Mouse (Mus musculus): ENCODE data around the gene Acot11. TPM values are rescaled to one million over a fixed set of nuclear protein-coding genes. Genes with fewer than 3 reads are reported as not detected.
"Not testable (repeated sequence)": the region's sequence is repeated elsewhere in the genome, so short reads cannot be mapped to it uniquely, and the experiment has no call there.

Gene Acot11
- polyA plus RNA-seq, 1 experiment = 6.4 TPM

GRCm38 (mm10) chr4:106803781-106804180 is 1.0 kb downstream of the Acot11 start:
- peak; percentile 33 for DNase-seq
- 0 out of 2 replicates have a peak, but pooled peaks cover 3% of the 10 kb centered on the region for H3K27me3 ChIP-seq (ENCODE audit: control insufficient read depth, insufficient read depth, low read length)
- WGBS = 63% methylated on average over 4 of the region's 4 CpGs
- H3K27ac ChIP-seq (ENCODE audit: control insufficient read depth, insufficient read depth, low read length) = no peak overlapping the region
- no peak overlapping the region for H3K4me3 ChIP-seq (ENCODE audit: control insufficient read depth, insufficient read depth, low read length)
- H3K4me1 ChIP-seq (replicated peaks; ENCODE audit: control insufficient read depth, insufficient read depth, low read length) = peaks cover 13% of the 10 kb centered on the region; the same call in 1 of the 2 replicates
- no peaks in the 10 kb centered on the region for H3K36me3 ChIP-seq (ENCODE audit: control insufficient read depth, insufficient read depth, low read length)
- TF ChIP-seq CTCF (IDR thresholded peaks at IDR 0.05; ENCODE audit: borderline replicate concordance, control insufficient read depth, extremely low read depth, insufficient read depth, low read length, poor library complexity) (peak; percentile 21; the same call in 1 of the 2 replicates), POLR2A (IDR thresholded peaks at IDR 0.05; ENCODE audit: control insufficient read depth, extremely low read depth, insufficient read depth, low read length, poor library complexity) (no peak)

GRCm38 (mm10) chr4:106799772-106800336 is 4.9 kb downstream of the Acot11 start:
- WGBS = 47% methylated on average over 15 of the region's 15 CpGs
- no peaks in the 10 kb centered on the region for H3K27me3 ChIP-seq (ENCODE audit: control insufficient read depth, insufficient read depth, low read length)
- no peak for TF ChIP-seq POLR2A (IDR thresholded peaks at IDR 0.05; ENCODE audit: control insufficient read depth, extremely low read depth, insufficient read depth, low read length, poor library complexity)
- peak; percentile 68; the same call in 1 of the 2 replicates for TF ChIP-seq CTCF (IDR thresholded peaks at IDR 0.05; ENCODE audit: borderline replicate concordance, control insufficient read depth, extremely low read depth, insufficient read depth, low read length, poor library complexity)
- peak; percentile 61 for DNase-seq
- H3K4me1 ChIP-seq (replicated peaks; ENCODE audit: control insufficient read depth, insufficient read depth, low read length) = peaks cover 14% of the 10 kb centered on the region
- no peak overlapping the region for H3K27ac ChIP-seq (ENCODE audit: control insufficient read depth, insufficient read depth, low read length)
- H3K36me3 ChIP-seq (ENCODE audit: control insufficient read depth, insufficient read depth, low read length) = no peaks in the 10 kb centered on the region
- H3K4me3 ChIP-seq (ENCODE audit: control insufficient read depth, insufficient read depth, low read length) = no peak overlapping the region

GRCm38 (mm10) chr4:106798908-106799546 is 5.8 kb downstream of the Acot11 start:
- TF ChIP-seq CTCF (IDR thresholded peaks at IDR 0.05; ENCODE audit: borderline replicate concordance, control insufficient read depth, extremely low read depth, insufficient read depth, low read length, poor library complexity) = no peak
- no peak for TF ChIP-seq POLR2A (IDR thresholded peaks at IDR 0.05; ENCODE audit: control insufficient read depth, extremely low read depth, insufficient read depth, low read length, poor library complexity)
- H3K27me3 ChIP-seq (ENCODE audit: control insufficient read depth, insufficient read depth, low read length) = no peaks in the 10 kb centered on the region
- DNase-seq = no peak
- H3K4me1 ChIP-seq (replicated peaks; ENCODE audit: control insufficient read depth, insufficient read depth, low read length) = peaks cover 15% of the 10 kb centered on the region
- H3K4me3 ChIP-seq (ENCODE audit: control insufficient read depth, insufficient read depth, low read length) = no peak overlapping the region
- 79% methylated on average over 10 of the region's 10 CpGs for WGBS
- no peak overlapping the region for H3K27ac ChIP-seq (ENCODE audit: control insufficient read depth, insufficient read depth, low read length)
- H3K36me3 ChIP-seq (ENCODE audit: control insufficient read depth, insufficient read depth, low read length) = no peaks in the 10 kb centered on the region

- peaks cover 19% of the 10 kb centered on the region for H3K4me1 ChIP-seq (replicated peaks; ENCODE audit: control insufficient read depth, insufficient read depth, low read length)
- H3K36me3 ChIP-seq (ENCODE audit: control insufficient read depth, insufficient read depth, low read length) = no peaks in the 10 kb centered on the region
- H3K27ac ChIP-seq (ENCODE audit: control insufficient read depth, insufficient read depth, low read length) = no peak overlapping the region
- WGBS = 50% methylated on average over 2 of the region's 2 CpGs
- DNase-seq = no peak
- no peak for TF ChIP-seq CTCF (IDR thresholded peaks at IDR 0.05; ENCODE audit: borderline replicate concordance, control insufficient read depth, extremely low read depth, insufficient read depth, low read length, poor library complexity)
- no peak for TF ChIP-seq POLR2A (IDR thresholded peaks at IDR 0.05; ENCODE audit: control insufficient read depth, extremely low read depth, insufficient read depth, low read length, poor library complexity)
- H3K27me3 ChIP-seq (ENCODE audit: control insufficient read depth, insufficient read depth, low read length) = no peaks in the 10 kb centered on the region
- H3K4me3 ChIP-seq (ENCODE audit: control insufficient read depth, insufficient read depth, low read length) = no peak overlapping the region
These were observed 9.5 kb downstream of the Acot11 start for GRCm38 (mm10) chr4:106795289-106795688.

GRCm38 (mm10) chr4:106794247-106794646 is 10.6 kb downstream of the Acot11 start:
- Histone ChIP-seq H3K27ac (ENCODE audit: control insufficient read depth, insufficient read depth, low read length) (peak overlapping the region; percentile 27; the same call in 1 of the 2 replicates), H3K27me3 (ENCODE audit: control insufficient read depth, insufficient read depth, low read length) (no peaks in the 10 kb centered on the region), H3K36me3 (ENCODE audit: control insufficient read depth, insufficient read depth, low read length) (no peaks in the 10 kb centered on the region), H3K4me3 (ENCODE audit: control insufficient read depth, insufficient read depth, low read length) (no peak overlapping the region), H3K4me1 (replicated peaks; ENCODE audit: control insufficient read depth, insufficient read depth, low read length) (peaks cover 16% of the 10 kb centered on the region)
- peak; percentile 28 for DNase-seq
- 7% methylated on average over 7 of the region's 7 CpGs for WGBS
- no peak for TF ChIP-seq POLR2A (IDR thresholded peaks at IDR 0.05; ENCODE audit: control insufficient read depth, extremely low read depth, insufficient read depth, low read length, poor library complexity)
- TF ChIP-seq CTCF (IDR thresholded peaks at IDR 0.05; ENCODE audit: borderline replicate concordance, control insufficient read depth, extremely low read depth, insufficient read depth, low read length, poor library complexity) = no peak

GRCm38 (mm10) chr4:106793826-106794225 is 11.0 kb downstream of the Acot11 start:
- WGBS = 89% methylated on average over 9 of the region's 9 CpGs

More at GRCm38 (mm10) chr4:106793826-106794225, 11.0 kb downstream of the Acot11 start:
- H3K4me1 ChIP-seq (replicated peaks; ENCODE audit: control insufficient read depth, insufficient read depth, low read length) = peaks cover 16% of the 10 kb centered on the region
- not testable (repeated sequence) for H3K27me3 ChIP-seq (ENCODE audit: control insufficient read depth, insufficient read depth, low read length); H3K27ac ChIP-seq (ENCODE audit: control insufficient read depth, insufficient read depth, low read length); H3K4me3 ChIP-seq (ENCODE audit: control insufficient read depth, insufficient read depth, low read length); DNase-seq; H3K36me3 ChIP-seq (ENCODE audit: control insufficient read depth, insufficient read depth, low read length)
